Mouse (Mus musculus): ENCODE measurements at regions not wholly inside any gene's neighbourhood (a gene's known extent, or its start where the extent isn't known, plus 50 kb on each side); places are given as distances from the start of the nearest gene placed in this dataset.

DNA sequence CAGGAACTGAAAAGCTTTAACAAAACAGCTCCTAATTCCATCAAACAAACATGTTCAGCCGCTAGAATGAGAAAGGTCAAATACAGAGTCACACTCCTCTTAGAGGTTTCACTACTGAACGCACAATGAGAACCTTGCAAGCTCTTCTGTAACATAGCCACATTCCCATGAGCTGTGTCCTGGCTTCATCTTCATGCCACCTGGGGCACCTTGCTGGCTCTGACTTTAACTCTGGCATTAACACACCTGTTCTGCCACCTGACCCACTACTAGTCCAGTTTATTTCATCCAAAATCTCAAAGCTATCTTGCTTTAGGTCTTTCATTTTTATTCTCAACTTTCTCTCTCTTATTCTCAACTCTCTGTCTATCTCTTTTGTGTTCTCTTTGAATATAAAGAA, 314.9 kb downstream of the Rnf144a start:
- 83% methylated on average over 2 of the region's 2 CpGs for WGBS
- Histone ChIP-seq H3K36me3 (ENCODE audit: control insufficient read depth, insufficient read depth, low read length) (no peaks in the 10 kb centered on the region), H3K9ac (ENCODE audit: low read length) (no peak overlapping the region), H3K9me3 (ENCODE audit: control insufficient read depth, low read length) (no peaks in the 10 kb centered on the region), H3K4me2 (ENCODE audit: low read depth, low read length, severe bottlenecking) (no peak overlapping the region), H3K4me1 (replicated peaks; ENCODE audit: control insufficient read depth, insufficient read depth, low read length) (no peaks in the 10 kb centered on the region), H3K27me3 (ENCODE audit: control insufficient read depth, insufficient read depth, low read length) (no peaks in the 10 kb centered on the region), H3K27ac (ENCODE audit: low read depth, low read length) (no peak overlapping the region), H3K4me3 (ENCODE audit: low read depth, low read length) (no peak overlapping the region)
- ATAC-seq (replicated peaks; ENCODE audit: low FRiP score) (no peak), DNase-seq (ENCODE audit: low spot score) (no peak)

DNA sequence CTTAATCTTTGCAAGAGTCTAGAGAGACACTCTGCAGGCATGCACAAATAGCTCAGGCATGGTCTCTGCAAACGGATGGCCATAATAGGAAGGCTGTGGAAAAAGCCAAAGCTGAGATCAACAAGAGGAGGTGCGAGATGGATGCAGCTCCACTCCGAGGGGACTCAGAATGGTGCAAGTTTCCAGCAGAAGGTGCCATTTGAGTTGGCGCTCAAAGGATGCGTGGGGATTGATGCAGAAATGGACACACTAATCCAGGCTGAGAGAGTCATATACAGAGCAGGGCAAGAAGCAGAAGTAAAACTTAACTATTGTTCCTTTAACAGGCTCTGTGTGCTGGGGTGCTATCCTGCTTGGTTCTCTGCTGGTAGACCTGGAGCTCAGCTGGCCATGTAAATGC, 315.9 kb downstream of the Rnf144a start:
- ATAC-seq (replicated peaks; ENCODE audit: low FRiP score), result no peak
- Histone ChIP-seq H3K27me3 (ENCODE audit: control insufficient read depth, insufficient read depth, low read length) (no peaks in the 10 kb centered on the region), H3K36me3 (ENCODE audit: control insufficient read depth, insufficient read depth, low read length) (no peaks in the 10 kb centered on the region), H3K9me3 (ENCODE audit: control insufficient read depth, low read length) (no peaks in the 10 kb centered on the region), H3K4me3 (ENCODE audit: low read depth, low read length) (no peak overlapping the region), H3K4me1 (replicated peaks; ENCODE audit: control insufficient read depth, insufficient read depth, low read length) (no peaks in the 10 kb centered on the region), H3K27ac (ENCODE audit: low read depth, low read length) (no peak overlapping the region), H3K4me2 (ENCODE audit: low read depth, low read length, severe bottlenecking) (no peak overlapping the region), H3K9ac (ENCODE audit: low read length) (no peak overlapping the region)
- 95% methylated on average over 5 of the region's 5 CpGs for WGBS
- DNase-seq (ENCODE audit: low spot score), result no peak

DNA sequence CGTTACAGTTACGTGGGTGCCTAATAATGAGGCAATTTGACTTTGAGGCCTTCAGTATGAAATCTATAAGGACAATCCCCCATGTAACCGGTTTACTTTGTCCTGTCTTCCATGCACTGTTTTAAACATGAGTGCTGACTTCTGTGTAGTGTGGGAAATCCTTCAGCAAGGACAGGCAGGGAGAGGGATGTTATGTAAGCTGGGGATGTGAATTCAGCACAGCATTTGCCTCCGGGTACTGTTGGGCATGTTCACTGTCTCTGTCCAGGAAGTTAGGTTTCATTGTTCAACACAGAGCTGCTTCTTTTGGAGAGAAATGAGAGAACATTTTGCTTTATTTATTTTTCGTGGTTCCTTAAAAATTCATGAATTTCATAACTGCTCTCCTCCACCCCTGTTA, 322.7 kb downstream of the Rnf144a start:
- no peak for DNase-seq (ENCODE audit: low spot score)
- Histone ChIP-seq H3K4me3 (ENCODE audit: low read depth, low read length) (no peak overlapping the region), H3K4me1 (replicated peaks; ENCODE audit: control insufficient read depth, insufficient read depth, low read length) (no peaks in the 10 kb centered on the region), H3K27ac (ENCODE audit: low read depth, low read length) (no peak overlapping the region), H3K36me3 (ENCODE audit: control insufficient read depth, insufficient read depth, low read length) (no peaks in the 10 kb centered on the region), H3K9ac (ENCODE audit: low read length) (no peak overlapping the region), H3K4me2 (ENCODE audit: low read depth, low read length, severe bottlenecking) (no peak overlapping the region), H3K9me3 (ENCODE audit: control insufficient read depth, low read length) (no peaks in the 10 kb centered on the region), H3K27me3 (ENCODE audit: control insufficient read depth, insufficient read depth, low read length) (no peaks in the 10 kb centered on the region)
- no peak for ATAC-seq (replicated peaks; ENCODE audit: low FRiP score)
- WGBS, result 75% methylated on average over 5 of the region's 5 CpGs

DNA sequence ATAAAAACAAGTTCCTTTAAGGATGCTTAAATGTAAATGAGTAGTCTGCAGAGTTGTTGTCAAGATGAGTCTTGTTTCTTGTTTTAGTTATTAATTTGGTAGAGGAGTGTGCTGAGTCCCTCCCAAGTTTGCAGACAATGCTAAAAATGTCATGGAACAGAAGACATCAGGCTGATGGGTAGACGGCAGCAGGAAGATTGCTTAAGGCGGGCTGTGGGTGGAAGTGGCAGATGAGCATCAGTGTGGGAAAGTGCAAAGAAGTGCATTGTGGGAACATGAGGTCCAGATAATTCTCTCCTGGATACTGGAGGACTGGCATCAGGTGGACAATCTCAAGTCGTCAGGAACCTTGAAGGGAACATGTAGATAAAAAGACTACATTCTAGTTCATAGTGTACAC, 323.2 kb downstream of the Rnf144a start:
- no peak overlapping the region for H3K27ac ChIP-seq (ENCODE audit: low read depth, low read length)
- ATAC-seq (replicated peaks; ENCODE audit: low FRiP score), result no peak

DNA sequence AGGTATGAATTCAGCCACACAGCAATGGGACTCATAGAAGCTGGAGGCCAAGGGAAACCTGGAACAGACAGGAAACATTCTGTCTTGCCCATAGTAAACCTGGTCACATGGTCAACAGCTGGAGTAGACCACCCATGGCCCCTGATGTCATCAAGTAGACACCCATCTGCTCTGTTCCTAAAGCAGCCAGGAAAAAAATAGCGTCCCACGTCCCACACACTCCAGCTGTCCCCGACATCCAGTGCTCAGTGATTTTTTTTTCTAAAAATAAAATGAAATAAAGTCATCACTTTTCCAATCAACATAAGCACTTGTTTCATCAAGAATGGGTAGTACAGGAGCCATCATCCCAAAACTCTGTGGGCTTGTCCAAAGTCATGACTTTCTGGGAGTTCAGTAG, 326.7 kb downstream of the Rnf144a start:
- Histone ChIP-seq H3K9ac (ENCODE audit: low read length) (no peak overlapping the region), H3K27ac (ENCODE audit: low read depth, low read length) (no peak overlapping the region), H3K36me3 (ENCODE audit: control insufficient read depth, insufficient read depth, low read length) (no peaks in the 10 kb centered on the region), H3K9me3 (ENCODE audit: control insufficient read depth, low read length) (no peaks in the 10 kb centered on the region), H3K27me3 (ENCODE audit: control insufficient read depth, insufficient read depth, low read length) (no peaks in the 10 kb centered on the region), H3K4me3 (ENCODE audit: low read depth, low read length) (no peak overlapping the region), H3K4me2 (ENCODE audit: low read depth, low read length, severe bottlenecking) (no peak overlapping the region), H3K4me1 (replicated peaks; ENCODE audit: control insufficient read depth, insufficient read depth, low read length) (no peaks in the 10 kb centered on the region)
- 90% methylated on average over 3 of the region's 3 CpGs for WGBS
- DNase-seq (ENCODE audit: low spot score) (no peak), ATAC-seq (replicated peaks; ENCODE audit: low FRiP score) (no peak)

More for the DNA sequence above, 323.2 kb downstream of the Rnf144a start:
- no peaks in the 10 kb centered on the region for H3K9me3 ChIP-seq (ENCODE audit: control insufficient read depth, low read length)
- H3K4me3 ChIP-seq (ENCODE audit: low read depth, low read length), result no peak overlapping the region
- DNase-seq (ENCODE audit: low spot score), result no peak
- no peaks in the 10 kb centered on the region for H3K4me1 ChIP-seq (replicated peaks; ENCODE audit: control insufficient read depth, insufficient read depth, low read length)
- no peak overlapping the region for H3K4me2 ChIP-seq (ENCODE audit: low read depth, low read length, severe bottlenecking)
- H3K9ac ChIP-seq (ENCODE audit: low read length), result no peak overlapping the region
- no peaks in the 10 kb centered on the region for H3K36me3 ChIP-seq (ENCODE audit: control insufficient read depth, insufficient read depth, low read length)
- WGBS, result 83% methylated on average over 3 of the region's 3 CpGs
- no peaks in the 10 kb centered on the region for H3K27me3 ChIP-seq (ENCODE audit: control insufficient read depth, insufficient read depth, low read length)

DNA sequence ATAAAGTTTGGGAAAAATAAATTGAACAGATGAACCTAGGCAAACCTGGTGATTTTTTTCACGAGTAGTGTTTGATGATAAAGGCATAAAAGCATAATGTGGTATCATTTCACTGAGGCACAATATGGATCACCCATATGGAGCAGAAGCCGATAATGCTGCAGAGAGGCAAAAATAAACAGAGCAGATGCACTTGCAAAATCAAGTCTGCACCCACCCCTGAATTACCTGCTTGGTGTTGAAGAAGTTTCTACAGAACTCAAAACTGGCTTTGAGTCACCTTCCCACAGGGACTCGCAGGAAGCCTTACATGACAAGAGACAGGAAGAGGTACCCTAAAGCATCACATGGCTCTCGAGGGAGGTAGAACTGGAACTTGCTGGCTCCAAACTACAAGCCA, 328.1 kb downstream of the Rnf144a start:
- no peaks in the 10 kb centered on the region for H3K27me3 ChIP-seq (ENCODE audit: control insufficient read depth, insufficient read depth, low read length)
- no peak overlapping the region for H3K4me2 ChIP-seq (ENCODE audit: low read depth, low read length, severe bottlenecking)
- no peak overlapping the region for H3K4me3 ChIP-seq (ENCODE audit: low read depth, low read length)
- H3K9me3 ChIP-seq (ENCODE audit: control insufficient read depth, low read length), result no peaks in the 10 kb centered on the region
- DNase-seq (ENCODE audit: low spot score), result no peak
- H3K4me1 ChIP-seq (replicated peaks; ENCODE audit: control insufficient read depth, insufficient read depth, low read length), result no peaks in the 10 kb centered on the region
- H3K36me3 ChIP-seq (ENCODE audit: control insufficient read depth, insufficient read depth, low read length), result no peaks in the 10 kb centered on the region
- WGBS, result 91% methylated on average over 4 of the region's 4 CpGs
- ATAC-seq (replicated peaks; ENCODE audit: low FRiP score), result no peak
- no peak overlapping the region for H3K27ac ChIP-seq (ENCODE audit: low read depth, low read length)
- H3K9ac ChIP-seq (ENCODE audit: low read length), result no peak overlapping the region

DNA sequence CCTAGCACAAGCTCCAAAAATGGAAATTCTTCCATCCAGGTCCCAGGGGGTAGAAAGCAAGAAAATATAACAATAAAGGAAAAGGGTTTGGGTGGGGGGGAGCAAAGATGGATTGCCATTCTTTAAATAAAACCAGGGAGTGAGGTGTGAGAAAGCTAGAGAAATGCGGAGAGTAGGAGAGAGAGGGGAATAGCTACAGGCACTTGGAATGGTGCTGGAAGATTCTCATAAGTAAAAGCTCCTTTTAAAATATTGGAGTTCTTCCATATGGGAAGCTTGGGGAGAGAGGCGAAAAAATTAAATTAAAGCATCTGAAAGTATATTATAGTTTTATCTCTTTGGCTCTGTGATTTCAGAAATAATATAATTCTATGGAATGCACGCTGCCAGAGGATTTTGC, 328.6 kb downstream of the Rnf144a start:
- Histone ChIP-seq H3K27ac (ENCODE audit: low read depth, low read length) (no peak overlapping the region), H3K9me3 (ENCODE audit: control insufficient read depth, low read length) (no peaks in the 10 kb centered on the region), H3K9ac (ENCODE audit: low read length) (no peak overlapping the region), H3K27me3 (ENCODE audit: control insufficient read depth, insufficient read depth, low read length) (no peaks in the 10 kb centered on the region), H3K36me3 (ENCODE audit: control insufficient read depth, insufficient read depth, low read length) (no peaks in the 10 kb centered on the region), H3K4me1 (replicated peaks; ENCODE audit: control insufficient read depth, insufficient read depth, low read length) (no peaks in the 10 kb centered on the region), H3K4me3 (ENCODE audit: low read depth, low read length) (no peak overlapping the region), H3K4me2 (ENCODE audit: low read depth, low read length, severe bottlenecking) (no peak overlapping the region)
- ATAC-seq (replicated peaks; ENCODE audit: low FRiP score), result no peak
- DNase-seq (ENCODE audit: low spot score), result no peak
- 88% methylated on average over 3 of the region's 3 CpGs for WGBS

DNA sequence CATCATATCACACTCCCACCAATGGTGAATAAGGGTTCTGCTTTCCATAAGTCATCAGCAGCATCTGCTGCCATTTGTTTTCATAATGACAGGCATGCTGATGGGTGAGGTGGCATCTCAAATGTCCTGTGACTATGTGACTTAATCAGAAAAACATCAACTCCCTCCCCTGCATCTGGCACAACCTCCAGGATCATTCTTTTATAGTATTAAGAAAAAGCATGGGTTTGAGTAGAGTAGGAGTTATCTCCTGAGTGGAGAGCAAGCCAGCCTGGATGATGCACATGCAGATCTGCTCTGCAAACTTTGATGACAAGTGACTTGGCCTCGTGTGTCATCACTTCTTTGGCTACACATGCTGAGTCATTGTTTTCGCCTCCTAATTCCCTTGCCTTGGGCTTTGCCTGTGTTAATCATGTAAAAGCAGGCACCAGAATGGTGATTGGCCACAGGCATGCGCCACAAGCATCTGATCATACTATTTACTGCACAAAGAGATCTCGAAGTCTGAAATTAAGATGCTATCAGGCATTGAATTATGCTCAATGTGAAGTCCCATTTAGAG, 335.9 kb downstream of the Rnf144a start:
- DNase-seq (ENCODE audit: low spot score) (no peak), ATAC-seq (replicated peaks; ENCODE audit: low FRiP score) (no peak)
- no peak overlapping the region for H3K9ac ChIP-seq (ENCODE audit: low read length)
- no peaks in the 10 kb centered on the region for H3K9me3 ChIP-seq (ENCODE audit: control insufficient read depth, low read length)
- 58% methylated on average over 4 of the region's 4 CpGs for WGBS
- H3K4me3 ChIP-seq (ENCODE audit: low read depth, low read length), result no peak overlapping the region
- no peak overlapping the region for H3K4me2 ChIP-seq (ENCODE audit: low read depth, low read length, severe bottlenecking)
- H3K27ac ChIP-seq (ENCODE audit: low read depth, low read length), result no peak overlapping the region
- H3K4me1 ChIP-seq (replicated peaks; ENCODE audit: control insufficient read depth, insufficient read depth, low read length), result no peaks in the 10 kb centered on the region
- H3K36me3 ChIP-seq (ENCODE audit: control insufficient read depth, insufficient read depth, low read length), result no peaks in the 10 kb centered on the region
- no peaks in the 10 kb centered on the region for H3K27me3 ChIP-seq (ENCODE audit: control insufficient read depth, insufficient read depth, low read length)

DNA sequence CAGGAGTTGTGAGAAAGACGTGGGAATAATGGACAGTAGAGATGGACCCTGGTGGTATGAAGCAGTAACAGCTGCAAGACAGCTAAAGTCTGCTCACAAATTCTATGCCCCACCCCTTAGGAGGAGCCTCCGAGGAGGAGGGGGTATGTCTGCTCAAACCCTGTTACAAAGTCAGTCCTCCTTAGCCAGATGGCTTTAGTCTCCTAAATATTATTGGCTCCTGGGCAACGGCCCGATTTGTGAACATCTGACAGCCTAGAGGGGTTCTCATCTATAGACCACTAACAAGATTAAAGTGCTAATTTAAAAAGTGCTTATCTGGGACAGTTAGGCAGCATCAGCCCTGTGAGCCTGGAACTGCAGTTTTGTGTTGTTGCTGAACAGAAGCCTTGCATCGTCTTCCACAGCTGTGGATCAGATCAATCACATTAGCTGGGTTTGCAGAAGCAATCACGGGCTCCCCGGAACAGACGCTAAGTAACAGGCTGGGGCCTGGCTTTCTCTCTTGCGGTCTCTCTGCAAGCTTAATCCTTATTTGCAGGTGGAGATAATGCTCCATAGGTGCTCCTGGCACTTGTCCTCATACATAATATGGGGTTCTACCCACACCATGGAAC, 339.3 kb downstream of the Rnf144a start:
- H3K36me3 ChIP-seq (ENCODE audit: control insufficient read depth, insufficient read depth, low read length), result no peaks in the 10 kb centered on the region
- H3K9ac ChIP-seq (ENCODE audit: low read length), result no peak overlapping the region
- no peak overlapping the region for H3K27ac ChIP-seq (ENCODE audit: low read depth, low read length)
- no peak for DNase-seq (ENCODE audit: low spot score)
- no peak for ATAC-seq (replicated peaks; ENCODE audit: low FRiP score)
- WGBS, result 25% methylated on average over 9 of the region's 9 CpGs
- H3K4me3 ChIP-seq (ENCODE audit: low read depth, low read length), result no peak overlapping the region
- no peaks in the 10 kb centered on the region for H3K27me3 ChIP-seq (ENCODE audit: control insufficient read depth, insufficient read depth, low read length)
- H3K4me2 ChIP-seq (ENCODE audit: low read depth, low read length, severe bottlenecking), result no peak overlapping the region
- no peaks in the 10 kb centered on the region for H3K9me3 ChIP-seq (ENCODE audit: control insufficient read depth, low read length)
- H3K4me1 ChIP-seq (replicated peaks; ENCODE audit: control insufficient read depth, insufficient read depth, low read length), result no peaks in the 10 kb centered on the region
